Mouse (Mus musculus) adrenal gland, postnatal 10 days (tissue): ENCODE data around the gene Olfr441. TPM values are rescaled to one million over a fixed set of nuclear protein-coding genes. Genes with fewer than 3 reads are reported as not detected.
"Not testable (repeated sequence)": the region's sequence is repeated elsewhere in the genome, so short reads cannot be mapped to it uniquely, and the experiment has no call there.

Experiments
- DNase-seq: peaks from one replicate; pipeline ENCODE4 v3.0.0; 2021; ENCODE audit warnings: mixed read lengths
- long read RNA-seq, 2 experiments: library from polyadenylated mRNA; stranded (forward); transcript quantifications; one replicate each; pipeline ENCODE4 v2.0.0; 2021
- total RNA-seq, 2 experiments: library from RNA; stranded (reverse); gene quantifications; 2 replicates each; pipeline ENCODE4 v1.2.3; 2021

The Olfr441 gene
- not detected for total RNA-seq
- long read RNA-seq, experiment 1: 0 reads
- long read RNA-seq, experiment 2: 0 reads

- not testable (repeated sequence) for DNase-seq
Observed at GRCm38 (mm10) chr6:43106069-43106468, at the start of gene Olfr441. TSS of gene Olfr441 (plus strand) at chr6:43106369.

- peak; percentile 2 for DNase-seq
Observed at GRCm38 (mm10) chr6:43078750-43079149, 27.4 kb upstream of the Olfr441 start.

DNA sequence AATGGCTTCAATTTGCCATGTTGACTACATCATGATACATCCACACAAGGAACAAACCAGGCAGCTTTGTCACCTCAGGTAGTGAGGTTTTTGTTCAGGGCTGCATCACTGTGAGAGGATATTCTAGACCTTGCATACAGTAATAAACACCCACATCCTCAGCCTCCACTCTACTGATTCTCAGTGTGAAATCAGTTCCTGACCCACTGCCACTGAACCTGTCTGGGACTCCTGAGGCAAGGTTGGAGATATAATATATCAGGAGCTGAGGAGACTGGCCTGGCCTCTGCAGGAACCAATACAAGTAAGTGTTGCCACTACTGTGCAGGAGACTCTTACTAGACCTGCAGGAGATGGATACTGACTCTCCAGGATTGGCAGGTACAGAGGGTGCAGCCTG lies 24.8 kb upstream of the Olfr441 start:
- DNase-seq: peak; percentile 1

DNA sequence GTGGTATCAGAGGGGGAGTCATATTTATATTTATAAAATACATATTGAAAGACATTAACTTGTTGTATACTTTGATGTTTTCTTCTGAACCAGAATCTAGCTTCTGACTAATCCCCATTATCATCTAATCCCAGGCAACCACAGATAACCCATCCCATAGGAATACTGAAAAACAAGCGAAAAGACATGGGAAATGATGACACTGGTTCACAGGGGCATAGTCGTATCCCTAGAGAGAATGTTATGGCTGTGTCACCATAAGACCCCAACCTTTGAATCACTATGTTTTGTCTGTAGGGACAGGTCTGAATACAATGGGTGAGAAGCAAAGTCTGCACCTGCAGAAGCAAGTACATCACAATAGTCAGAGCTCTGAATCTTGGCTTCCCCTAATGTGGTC lies 40.1 kb downstream of the Olfr441 start, which contains the start of gene Olfr237-ps1:
Olfr237-ps1 (plus strand) TSS at position 301 of the 400 bp plus-strand sequence.
- DNase-seq: not testable (repeated sequence)

- DNase-seq: no peak
Observed at GRCm38 (mm10) chr6:43159502-43159901, 53.3 kb downstream of the Olfr441 start.

- DNase-seq: no peak
Observed at GRCm38 (mm10) chr6:43162982-43163381, 56.8 kb downstream of the Olfr441 start, which contains the start of gene Olfr437. TSS of gene Olfr437 (plus strand) at chr6:43163282.

GRCm38 (mm10) chr6:43167246-43167645 lies 61.1 kb downstream of the Olfr441 start:
- no peak for DNase-seq

Other genes with a start within 250 kb of the Olfr441 start
- gene Olfr448, start 215.9 kb upstream of the Olfr441 start, total RNA-seq: not detected
- gene Olfr447, start 197.5 kb upstream of the Olfr441 start, total RNA-seq: not detected
- gene Olfr446, start 185.0 kb upstream of the Olfr441 start, total RNA-seq: not detected
- gene Olfr444, start 157.3 kb upstream of the Olfr441 start, total RNA-seq: not detected
- gene Olfr237-ps1, start 40.2 kb downstream of the Olfr441 start, total RNA-seq: not detected
- gene Olfr437, start 56.9 kb downstream of the Olfr441 start, total RNA-seq: not detected
- gene Olfr13, start 65.8 kb downstream of the Olfr441 start, total RNA-seq: not detected
- gene Olfr435, start 90.8 kb downstream of the Olfr441 start, total RNA-seq: not detected
- not detected for gene Olfr434, start 106.7 kb downstream of the Olfr441 start, total RNA-seq
- not detected for gene Olfr47, start 125.2 kb downstream of the Olfr441 start, total RNA-seq
- gene Arhgef5, start 159.2 kb downstream of the Olfr441 start, total RNA-seq: 10 to 100 TPM; 11.6 to 15.4 TPM
- not detected for gene Nobox, start 203.2 kb downstream of the Olfr441 start, total RNA-seq